Mouse (Mus musculus): ENCODE results near the gene A730061H03Rik. TPM values are rescaled to one million over a fixed set of nuclear protein-coding genes. Genes with fewer than 3 reads are reported as not detected.

Gene A730061H03Rik
- polyA plus RNA-seq (2015; fragmentation: Nextera tagmentation; extraction: Ambion mirVana) = 0.71 and 2.0 TPM in 2 replicates

DNA sequence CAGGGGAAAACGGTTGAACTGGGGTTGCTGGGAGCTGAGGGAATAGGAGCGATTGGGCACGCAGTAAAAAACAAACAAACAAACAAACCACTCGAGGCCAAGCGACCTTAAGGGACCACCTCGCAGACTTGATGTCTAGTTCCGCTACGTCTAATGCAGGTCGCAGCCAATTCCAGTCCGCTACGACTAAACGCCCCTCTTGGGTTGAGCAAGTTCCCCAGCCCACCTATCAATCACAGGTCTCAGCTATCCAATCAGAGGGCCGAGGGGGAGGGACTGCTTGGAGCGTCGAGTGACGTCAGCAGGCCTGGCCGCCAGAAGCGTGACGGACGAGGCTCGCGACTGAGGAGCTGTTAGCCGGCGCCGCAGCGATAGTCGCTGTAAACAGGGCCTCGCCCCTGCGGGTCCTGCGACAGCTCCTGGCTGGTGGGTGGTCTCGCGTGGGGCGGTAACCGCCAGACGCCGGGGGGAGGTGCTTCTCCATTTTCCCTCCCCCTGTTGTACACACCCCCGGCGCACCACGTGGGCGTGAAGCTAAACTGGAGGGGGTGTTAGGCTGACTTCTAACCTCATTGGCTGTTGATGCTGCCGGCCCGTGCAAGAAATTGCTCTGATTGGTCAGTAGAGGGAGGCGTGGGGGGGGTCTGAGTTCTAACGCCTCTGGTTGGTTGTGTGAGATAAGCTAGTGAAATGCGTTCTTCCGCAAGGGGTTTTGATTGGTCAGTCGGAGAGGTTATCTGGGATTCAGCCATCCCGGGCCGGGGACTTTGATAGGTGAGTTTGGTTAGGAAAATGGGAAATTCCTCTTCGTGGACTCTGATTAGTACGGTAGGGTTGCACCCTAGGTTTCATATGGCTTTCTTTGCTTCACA is at the start of gene A730061H03Rik:
Gene A730061H03Rik (minus strand): TSS at position 205 of the 872 bp plus-strand sequence.
- WGBS = under 1% methylated on average over 51 of the region's 51 CpGs

GRCm38 (mm10) chr14:55608339-55608738 is 48.1 kb upstream of the A730061H03Rik start:
- Histone ChIP-seq H3K9me3 (no peaks in the 10 kb centered on the region), H3K27me3 (no peaks in the 10 kb centered on the region), H3K36me3 (peaks cover 60% of the 10 kb centered on the region), H3K4me3 (no peak overlapping the region), H3K4me2 (no peak overlapping the region), H3K9ac (no peak overlapping the region), H3K4me1 (replicated peaks) (peaks cover 6% of the 10 kb centered on the region), H3K27ac (no peak overlapping the region)
- 95% methylated on average over 6 of the region's 6 CpGs for WGBS
- ATAC-seq (ENCODE audit: low FRiP score) = no peak

More for the DNA sequence above, at the start of gene A730061H03Rik:
- H3K4me3 ChIP-seq = peak within 1 kb of the TSS; percentile 64
- H3K9me3 ChIP-seq = no peaks in the 10 kb centered on the region
- peak within 1 kb of the TSS; percentile 87 for H3K9ac ChIP-seq
- peak within 1 kb of the TSS; percentile 99 for H3K27ac ChIP-seq
- H3K4me2 ChIP-seq = peak within 1 kb of the TSS; percentile 82
- peaks cover 19% of the 10 kb centered on the region for H3K4me1 ChIP-seq (replicated peaks)
- H3K36me3 ChIP-seq = peaks cover 25% of the 10 kb centered on the region
- no peaks in the 10 kb centered on the region for H3K27me3 ChIP-seq
- ATAC-seq (ENCODE audit: low FRiP score) = peak; percentile 99

DNA sequence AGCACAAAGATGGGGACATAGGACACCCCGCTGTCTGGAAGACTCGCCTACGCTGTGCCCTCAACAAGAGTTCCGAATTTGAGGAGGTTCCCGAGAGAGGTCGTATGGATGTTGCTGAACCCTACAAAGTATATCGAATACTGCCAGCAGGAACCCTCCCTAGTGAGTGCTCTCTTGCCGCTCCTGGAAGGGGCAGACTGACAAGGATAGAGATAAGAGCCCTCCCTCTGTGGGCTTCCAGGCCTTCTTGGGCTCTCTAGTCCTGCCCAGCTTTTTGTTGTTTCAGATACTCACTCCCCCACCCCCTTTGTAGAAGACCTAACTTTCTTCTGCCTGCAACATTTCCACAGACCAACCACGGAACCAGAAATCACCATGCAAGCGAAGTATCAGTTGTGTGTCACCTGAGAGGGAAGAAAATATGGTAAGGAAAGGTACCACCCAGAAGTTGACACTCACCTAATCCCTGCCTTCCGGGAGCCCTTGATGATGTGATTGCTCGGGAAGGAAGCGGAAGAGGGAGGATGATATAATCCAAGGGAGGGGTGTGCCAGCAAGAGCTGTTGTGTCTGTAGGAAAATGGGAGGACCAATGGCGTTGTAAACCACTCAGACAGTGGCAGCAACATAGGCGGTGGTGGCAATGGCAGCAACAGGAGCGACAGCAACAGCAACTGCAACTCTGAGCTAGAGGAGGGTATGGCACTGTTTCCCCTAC is 45.7 kb upstream of the A730061H03Rik start:
- peaks cover 6% of the 10 kb centered on the region for H3K4me1 ChIP-seq (replicated peaks)
- H3K27me3 ChIP-seq = no peaks in the 10 kb centered on the region
- no peaks in the 10 kb centered on the region for H3K9me3 ChIP-seq
- peaks cover 83% of the 10 kb centered on the region for H3K36me3 ChIP-seq
- H3K27ac ChIP-seq = no peak overlapping the region
- no peak overlapping the region for H3K9ac ChIP-seq
- 94% methylated on average over 16 of the region's 16 CpGs for WGBS
- H3K4me3 ChIP-seq = no peak overlapping the region
- no peak overlapping the region for H3K4me2 ChIP-seq
- ATAC-seq (ENCODE audit: low FRiP score) = no peak

DNA sequence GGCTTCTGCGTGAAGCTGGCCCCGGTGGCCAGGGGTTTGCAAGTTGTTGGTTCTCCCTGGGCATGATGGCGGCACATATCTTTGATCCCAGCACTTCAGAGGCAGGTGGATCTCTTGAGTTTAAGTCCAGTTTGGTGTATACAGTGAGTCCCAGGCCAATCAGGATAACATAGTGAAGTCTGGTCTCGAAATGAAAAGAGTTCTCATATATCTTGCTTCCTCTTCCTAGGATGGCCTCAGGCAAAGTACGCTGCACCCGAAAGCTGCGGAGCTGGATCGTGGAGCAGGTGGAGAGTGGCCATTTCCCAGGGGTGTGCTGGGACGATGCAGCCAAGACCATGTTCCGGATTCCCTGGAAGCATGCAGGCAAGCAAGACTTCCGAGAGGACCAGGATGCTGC is 44.6 kb upstream of the A730061H03Rik start:
- no peak for ATAC-seq (ENCODE audit: low FRiP score)
- no peak overlapping the region for H3K9ac ChIP-seq
- peaks cover 87% of the 10 kb centered on the region for H3K36me3 ChIP-seq
- H3K4me2 ChIP-seq = no peak overlapping the region
- H3K4me1 ChIP-seq (replicated peaks) = peaks cover 6% of the 10 kb centered on the region
- H3K9me3 ChIP-seq = no peaks in the 10 kb centered on the region
- no peak overlapping the region for H3K27ac ChIP-seq
- H3K4me3 ChIP-seq = no peak overlapping the region
- WGBS = 91% methylated on average over 11 of the region's 11 CpGs
- no peaks in the 10 kb centered on the region for H3K27me3 ChIP-seq

DNA sequence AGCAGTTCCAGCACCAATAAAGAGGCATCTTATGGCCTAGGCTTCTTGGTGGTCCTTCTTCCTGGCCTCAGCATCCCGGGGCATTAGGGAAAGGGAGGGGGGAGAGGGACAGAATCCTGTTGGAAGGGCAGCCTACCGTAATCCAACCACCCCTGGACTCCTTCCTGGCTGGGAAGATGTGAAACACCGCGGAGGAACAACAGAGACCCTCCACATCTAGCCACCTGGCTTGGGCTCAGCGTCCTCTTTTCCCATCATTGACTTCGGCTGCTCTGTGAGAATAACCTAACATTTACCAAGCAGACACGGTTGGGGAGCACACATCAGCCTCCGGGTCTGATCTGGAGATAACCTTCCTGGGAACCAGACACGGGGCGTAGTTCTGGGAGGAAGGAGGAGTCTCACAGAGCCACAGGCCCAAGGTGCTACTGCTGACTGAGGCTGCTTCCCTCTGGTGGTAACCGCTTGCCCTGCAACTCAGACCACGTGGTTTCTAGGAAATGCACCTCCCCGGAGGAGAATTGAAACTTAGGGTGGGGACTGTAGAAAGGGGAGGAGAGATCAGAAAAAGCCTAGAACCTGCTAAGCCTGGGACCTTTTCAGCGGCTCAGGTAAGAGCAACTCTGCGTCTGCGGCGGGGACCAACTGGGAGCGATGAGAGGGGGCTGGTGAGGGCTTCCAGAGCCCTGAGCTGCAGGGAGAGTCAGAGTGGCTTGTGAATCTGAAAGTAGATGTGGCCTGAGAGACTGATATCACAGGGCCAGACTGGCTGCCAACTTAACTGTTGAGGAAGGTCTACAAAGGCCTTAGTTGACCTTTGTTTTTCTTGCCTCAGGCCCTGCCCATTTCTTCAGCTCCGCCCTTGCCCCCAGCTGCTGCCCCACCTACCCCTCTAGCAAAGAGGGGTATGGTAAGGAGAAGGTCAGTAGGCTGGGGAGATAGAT is 43.7 kb upstream of the A730061H03Rik start:
- H3K9ac ChIP-seq = peak overlapping the region; percentile 2; the same call in 1 of the 2 replicates
- H3K9me3 ChIP-seq = no peaks in the 10 kb centered on the region
- peak overlapping the region; percentile 34 for H3K4me2 ChIP-seq
- no peaks in the 10 kb centered on the region for H3K27me3 ChIP-seq
- peak; percentile 86 for ATAC-seq (ENCODE audit: low FRiP score)
- H3K4me3 ChIP-seq = peak overlapping the region; percentile 15
- H3K27ac ChIP-seq = peak overlapping the region; percentile 35
- WGBS = 25% methylated on average over 19 of the region's 19 CpGs
- H3K4me1 ChIP-seq (replicated peaks) = peaks cover 6% of the 10 kb centered on the region
- H3K36me3 ChIP-seq = peaks cover 87% of the 10 kb centered on the region

GRCm38 (mm10) chr14:55603271-55603632 is 43.0 kb upstream of the A730061H03Rik start, which contains the start of gene Irf9:
TSS of gene Irf9 (plus strand) at chr14:55603571.
- H3K36me3 ChIP-seq = peaks cover 87% of the 10 kb centered on the region
- H3K4me2 ChIP-seq = peak within 1 kb of the TSS; percentile 34
- peak within 1 kb of the TSS; percentile 2; the same call in 1 of the 2 replicates for H3K9ac ChIP-seq
- H3K27ac ChIP-seq = peak within 1 kb of the TSS; percentile 35
- ATAC-seq (ENCODE audit: low FRiP score) = no peak
- H3K4me3 ChIP-seq = peak within 1 kb of the TSS; percentile 15
- WGBS = 88% methylated on average over 7 of the region's 7 CpGs
- no peaks in the 10 kb centered on the region for H3K27me3 ChIP-seq
- H3K9me3 ChIP-seq = no peaks in the 10 kb centered on the region
- H3K4me1 ChIP-seq (replicated peaks) = peaks cover 6% of the 10 kb centered on the region

DNA sequence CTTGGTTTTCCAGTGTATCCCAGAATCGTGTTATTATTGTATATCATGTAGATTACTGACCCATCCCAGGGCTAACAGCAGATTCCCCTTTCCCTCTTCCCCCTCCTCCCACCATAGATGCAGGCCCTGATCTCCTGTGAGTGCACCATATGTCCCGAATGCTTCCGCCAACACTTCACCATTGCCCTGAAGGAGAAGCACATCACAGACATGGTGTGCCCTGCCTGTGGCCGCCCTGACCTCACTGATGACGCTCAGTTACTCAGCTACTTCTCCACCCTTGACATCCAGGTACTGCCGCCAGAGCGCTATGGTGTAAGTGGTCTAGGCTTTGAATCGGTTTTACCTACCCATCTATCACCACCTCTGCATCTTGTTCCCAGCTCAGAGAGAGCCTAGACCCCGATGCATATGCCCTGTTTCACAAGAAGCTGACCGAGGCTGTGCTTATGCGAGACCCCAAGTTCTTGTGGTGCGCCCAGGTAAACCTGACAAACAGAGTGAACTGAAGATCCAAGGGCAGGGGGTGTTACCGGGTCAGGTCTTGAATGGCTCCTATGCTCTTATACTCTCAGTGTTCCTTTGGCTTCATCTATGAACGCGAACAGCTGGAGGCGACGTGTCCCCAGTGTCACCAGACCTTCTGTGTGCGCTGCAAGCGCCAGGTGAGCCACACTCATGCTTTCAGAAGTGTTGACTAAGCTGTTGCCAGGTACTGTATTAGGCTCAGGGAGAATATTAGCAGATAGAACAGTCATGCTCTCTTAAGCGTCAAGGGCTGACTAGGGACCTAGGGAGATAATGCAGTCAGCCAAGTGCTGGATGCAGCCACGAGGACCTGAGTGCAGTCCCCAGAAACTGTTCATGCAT is 38.5 kb upstream of the A730061H03Rik start:
- H3K27ac ChIP-seq = no peak overlapping the region
- no peaks in the 10 kb centered on the region for H3K27me3 ChIP-seq
- H3K9me3 ChIP-seq = no peaks in the 10 kb centered on the region
- peaks cover 10% of the 10 kb centered on the region for H3K4me1 ChIP-seq (replicated peaks)
- ATAC-seq (ENCODE audit: low FRiP score) = no peak
- no peak overlapping the region for H3K4me3 ChIP-seq
- no peak overlapping the region for H3K4me2 ChIP-seq
- no peak overlapping the region for H3K9ac ChIP-seq
- WGBS = 95% methylated on average over 21 of the region's 21 CpGs
- H3K36me3 ChIP-seq = peaks cover 92% of the 10 kb centered on the region

DNA sequence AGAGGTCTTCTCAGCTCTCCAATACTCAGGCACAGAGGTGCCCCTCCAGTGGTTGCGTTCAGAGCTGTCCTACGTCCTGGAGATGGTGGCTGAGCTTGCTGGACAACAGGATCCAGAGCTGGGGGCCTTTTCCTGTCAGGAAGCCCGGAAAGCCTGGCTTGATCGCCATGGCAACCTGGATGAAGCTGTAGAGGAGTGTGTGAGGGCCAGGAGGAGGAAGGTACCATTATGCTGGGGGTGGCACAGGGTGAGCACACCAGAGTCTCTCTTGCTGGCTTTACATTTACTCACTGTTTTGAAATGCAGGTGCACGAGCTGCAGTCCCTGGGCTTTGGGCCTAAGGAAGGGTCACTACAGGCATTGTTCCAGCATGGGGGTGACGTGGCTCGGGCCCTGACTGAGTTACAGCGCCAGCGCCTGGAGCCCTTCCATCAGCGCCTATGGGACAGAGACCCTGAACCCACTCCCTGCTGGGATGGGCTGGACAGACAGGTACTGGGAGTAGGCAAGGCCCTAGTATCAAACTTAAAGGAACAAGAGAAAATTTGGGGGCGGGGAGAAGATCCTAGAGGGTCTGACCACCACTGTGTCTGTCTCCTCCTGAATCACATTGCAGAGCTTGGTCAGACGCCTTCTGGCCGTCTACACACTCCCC is 36.0 kb upstream of the A730061H03Rik start:
- 72% methylated on average over 13 of the region's 13 CpGs for WGBS
- Histone ChIP-seq H3K27ac (no peak overlapping the region), H3K27me3 (no peaks in the 10 kb centered on the region), H3K4me3 (no peak overlapping the region), H3K9me3 (no peaks in the 10 kb centered on the region), H3K9ac (no peak overlapping the region), H3K36me3 (peaks cover 69% of the 10 kb centered on the region), H3K4me2 (no peak overlapping the region), H3K4me1 (replicated peaks) (peaks cover 26% of the 10 kb centered on the region)
- ATAC-seq (ENCODE audit: low FRiP score) = no peak

- Histone ChIP-seq H3K27ac (peak overlapping the region; percentile 94), H3K4me3 (peak overlapping the region; percentile 96), H3K4me1 (replicated peaks) (peaks cover 42% of the 10 kb centered on the region), H3K9me3 (no peaks in the 10 kb centered on the region), H3K27me3 (no peaks in the 10 kb centered on the region), H3K9ac (peak overlapping the region; percentile 94), H3K4me2 (peak overlapping the region; percentile 87), H3K36me3 (peaks cover 45% of the 10 kb centered on the region)
- no peak for ATAC-seq (ENCODE audit: low FRiP score)
- 8% methylated on average over 16 of the region's 16 CpGs for WGBS
These were observed 32.0 kb upstream of the A730061H03Rik start for GRCm38 (mm10) chr14:55592226-55592625.

- peak within 1 kb of the TSS; percentile 96 for H3K4me3 ChIP-seq
- peak within 1 kb of the TSS; percentile 87 for H3K4me2 ChIP-seq
- H3K9me3 ChIP-seq = no peaks in the 10 kb centered on the region
- under 1% methylated on average over 33 of the region's 33 CpGs for WGBS
- peak within 1 kb of the TSS; percentile 94 for H3K9ac ChIP-seq
- peak; percentile 92 for ATAC-seq (ENCODE audit: low FRiP score)
- H3K4me1 ChIP-seq (replicated peaks) = peaks cover 42% of the 10 kb centered on the region
- peak within 1 kb of the TSS; percentile 94 for H3K27ac ChIP-seq
- no peaks in the 10 kb centered on the region for H3K27me3 ChIP-seq
- peaks cover 43% of the 10 kb centered on the region for H3K36me3 ChIP-seq
These were observed 31.2 kb upstream of the A730061H03Rik start, which contains the start of gene Rnf31 for GRCm38 (mm10) chr14:55591331-55591891. TSS of gene Rnf31 (plus strand) at chr14:55591708.
